7 mouse cellular contexts compared by ENCODE assay signal in genomic region chr6:51767582-51768341, GRCm38 (mm10).
A peak's percentile ranks its signal among the peaks of the same experiment; 100 is the strongest.
DNase-seq lines count a peak whose midpoint lies in the region; ATAC-seq and TF ChIP-seq lines count a peak whose summit lies in the region.

No protein-coding gene starts in this region.

- peak overlapping the region; percentile 43 for H3K9ac ChIP-seq in forebrain, embryonic 13.5 days
- H3K9ac ChIP-seq in hindbrain, postnatal 0 days (replicated peaks; ENCODE audit: low read length), result 0 out of 2 replicates have a peak overlapping the region, but pooled peaks have one; percentile 13
- H3K9ac ChIP-seq in limb, embryonic 12.5 days (replicated peaks), result peak overlapping the region; percentile 46
- peak overlapping the region; percentile 54 for H3K9ac ChIP-seq in midbrain, embryonic 16.5 days (ENCODE audit: low read depth, low read length)

- no peaks in the 10 kb centered on the region for H3K36me3 ChIP-seq in forebrain, embryonic 13.5 days (ENCODE audit: poor library complexity, severe bottlenecking)
- no peaks in the 10 kb centered on the region for H3K36me3 ChIP-seq in hindbrain, postnatal 0 days (ENCODE audit: insufficient read depth, low read length)
- H3K36me3 ChIP-seq in limb, embryonic 12.5 days, result no peaks in the 10 kb centered on the region
- H3K36me3 ChIP-seq in midbrain, embryonic 16.5 days (ENCODE audit: control insufficient read depth, insufficient read depth, low read length), result no peaks in the 10 kb centered on the region

- peak; percentile 10 for DNase-seq in T-cell, adult 2 months (ENCODE audit: low spot score)
- peak; percentile 93 for DNase-seq in brain, embryonic 14.5 days (ENCODE audit: low read depth)
- DNase-seq in hindbrain, postnatal 0 days (ENCODE audit: low spot score), result peak; percentile 75
- DNase-seq in thymus, postnatal 4 days, result peak; percentile 48

- TF ChIP-seq CTCF in brain, embryonic 14.5 days (IDR thresholded peaks at IDR 0.05; ENCODE audit: borderline replicate concordance, extremely low read depth, insufficient read depth, insufficient read length), result peak; percentile 12; the same call in 1 of the 2 replicates
- no peak; the same call in none of the 2 replicates for TF ChIP-seq CTCF in hindbrain, postnatal 0 days (IDR thresholded peaks at IDR 0.05; ENCODE audit: low read depth)

- H3K27ac ChIP-seq in forebrain, embryonic 13.5 days, result peak overlapping the region; percentile 79
- H3K27ac ChIP-seq in hindbrain, postnatal 0 days, result peak overlapping the region; percentile 75
- peak overlapping the region; percentile 56; the same call in 1 of the 2 replicates for H3K27ac ChIP-seq in limb, embryonic 12.5 days
- peak overlapping the region; percentile 84 for H3K27ac ChIP-seq in midbrain, embryonic 16.5 days (ENCODE audit: low read length)

- ATAC-seq in forebrain, embryonic 13.5 days, result peak; percentile 93
- ATAC-seq in hindbrain, postnatal 0 days, result peak; percentile 90
- ATAC-seq in limb, embryonic 12.5 days (ENCODE audit: insufficient number of reproducible peaks, insufficient read depth, low FRiP score, low TSS enrichment, low read depth), result no peak
- peak; percentile 85 for ATAC-seq in midbrain, embryonic 16.5 days

- H3K4me2 ChIP-seq in forebrain, embryonic 13.5 days, result peak overlapping the region; percentile 57
- peak overlapping the region; percentile 42 for H3K4me2 ChIP-seq in hindbrain, postnatal 0 days (ENCODE audit: low read depth, low read length)
- H3K4me2 ChIP-seq in limb, embryonic 12.5 days, result peak overlapping the region; percentile 56
- H3K4me2 ChIP-seq in midbrain, embryonic 16.5 days (ENCODE audit: low read length), result peak overlapping the region; percentile 46

- peaks cover 25% of the 10 kb centered on the region for H3K4me1 ChIP-seq in forebrain, embryonic 13.5 days
- H3K4me1 ChIP-seq in hindbrain, postnatal 0 days (ENCODE audit: insufficient read depth, low read length), result peaks cover 6% of the 10 kb centered on the region; the same call in 1 of the 2 replicates
- H3K4me1 ChIP-seq in limb, embryonic 12.5 days (replicated peaks), result peaks cover 25% of the 10 kb centered on the region
- H3K4me1 ChIP-seq in midbrain, embryonic 16.5 days (ENCODE audit: control insufficient read depth, insufficient read depth, low read length), result peaks cover 20% of the 10 kb centered on the region

- H3K4me3 ChIP-seq in forebrain, embryonic 13.5 days, result peak overlapping the region; percentile 18
- no peak overlapping the region for H3K4me3 ChIP-seq in hindbrain, postnatal 0 days (ENCODE audit: low read length)
- H3K4me3 ChIP-seq in limb, embryonic 12.5 days (replicated peaks), result peak overlapping the region; percentile 20
- peak overlapping the region; percentile 8; the same call in 1 of the 2 replicates for H3K4me3 ChIP-seq in midbrain, embryonic 16.5 days (ENCODE audit: low read depth, low read length)

- 1% methylated on average over 15 of the region's 15 CpGs for WGBS in forebrain, embryonic 13.5 days
- 6% methylated on average over 15 of the region's 15 CpGs for WGBS in hindbrain, postnatal 0 days
- WGBS in limb, embryonic 12.5 days, result 5% methylated on average over 15 of the region's 15 CpGs
- WGBS in midbrain, embryonic 16.5 days, result 2% methylated on average over 15 of the region's 15 CpGs

- H3K9me3 ChIP-seq in forebrain, embryonic 13.5 days (replicated peaks), result no peaks in the 10 kb centered on the region
- no peaks in the 10 kb centered on the region for H3K9me3 ChIP-seq in hindbrain, postnatal 0 days (ENCODE audit: low read length)
- H3K9me3 ChIP-seq in limb, embryonic 12.5 days, result no peaks in the 10 kb centered on the region
- H3K9me3 ChIP-seq in midbrain, embryonic 16.5 days (replicated peaks; ENCODE audit: control insufficient read depth, low read length, poor library complexity, severe bottlenecking), result no peaks in the 10 kb centered on the region

- H3K27me3 ChIP-seq in forebrain, embryonic 13.5 days, result 0 out of 2 replicates have a peak, but pooled peaks cover 8% of the 10 kb centered on the region
- H3K27me3 ChIP-seq in hindbrain, postnatal 0 days (ENCODE audit: insufficient read depth, low read length), result no peaks in the 10 kb centered on the region
- H3K27me3 ChIP-seq in limb, embryonic 12.5 days, result peaks cover 11% of the 10 kb centered on the region
- H3K27me3 ChIP-seq in midbrain, embryonic 16.5 days (ENCODE audit: control insufficient read depth, insufficient read depth, low read depth, low read length), result no peaks in the 10 kb centered on the region

- TF ChIP-seq POLR2A in brain, embryonic 14.5 days (IDR thresholded peaks at IDR 0.05; ENCODE audit: borderline replicate concordance, extremely low read depth, insufficient read depth, insufficient read length, poor library complexity, severe bottlenecking), result no peak

Comparison
In these comparisons a context has a peak if more than half of its experiments do, and no peak if none do; other contexts are left out.
1. DNase-seq: peak in every context shown above with its lines; median percentile 93 in brain, embryonic 14.5 days; 75 in hindbrain, postnatal 0 days; 48 in thymus, postnatal 4 days; 10 in T-cell, adult 2 months.